Mouse (Mus musculus): Measurements from ENCODE around the gene Usf1.

Usf1 gene

DNA sequence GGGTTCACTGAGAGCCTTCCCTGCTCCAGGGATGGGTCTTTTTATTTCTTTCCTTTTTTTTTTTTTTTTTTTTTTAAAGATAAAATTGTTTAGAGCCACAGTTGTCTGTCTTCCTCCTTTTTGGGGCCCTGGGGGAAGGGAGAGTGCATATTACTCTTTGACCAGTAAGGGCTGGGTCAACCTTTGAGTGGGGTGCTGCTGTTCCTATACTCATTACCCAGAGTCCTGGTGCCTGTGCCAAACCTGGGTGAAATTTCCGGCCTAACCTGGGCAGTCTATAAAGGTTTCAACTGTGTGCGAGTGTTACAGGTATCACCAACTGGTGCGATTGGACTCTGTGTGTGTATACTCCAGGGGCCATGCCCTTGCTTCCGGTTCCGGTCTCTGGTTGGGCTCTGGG lies 7.5 kb downstream of the Usf1 start, which contains the start of gene Tstd1:
Gene Tstd1 (plus strand): TSS at position 213 of the 400 bp plus-strand sequence.
- DNase-seq (ENCODE audit: low spot score), result no peak

DNA sequence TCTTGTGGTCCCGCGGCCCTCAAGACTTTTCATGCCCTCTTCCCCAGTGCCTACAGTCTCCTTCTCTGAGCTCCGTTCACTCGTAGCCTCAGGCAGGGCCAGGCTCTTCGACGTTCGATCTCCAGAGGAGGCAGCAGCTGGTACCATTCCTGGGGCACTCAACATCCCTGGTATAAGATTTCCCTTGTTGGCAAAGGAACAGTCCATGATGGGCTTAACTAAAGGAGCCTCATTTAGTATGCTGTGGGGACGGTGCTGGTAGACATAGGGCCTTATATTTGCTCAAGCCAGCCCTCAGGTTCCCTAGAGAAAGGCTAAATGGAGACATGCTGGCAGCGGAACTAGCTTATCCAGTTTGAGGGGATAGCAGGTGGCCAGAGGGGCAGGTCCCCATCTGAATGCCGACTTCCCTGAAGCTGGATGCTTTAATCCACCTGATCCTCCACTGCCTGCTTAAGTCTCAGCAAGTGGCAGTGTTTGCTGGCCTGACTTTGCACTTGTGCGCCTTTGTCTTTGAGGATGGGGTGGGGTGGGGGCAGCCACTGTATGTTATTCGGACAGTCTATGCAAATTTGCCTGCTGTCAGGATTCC lies 8.3 kb downstream of the Usf1 start:
- no peak for DNase-seq (ENCODE audit: low spot score)

DNA sequence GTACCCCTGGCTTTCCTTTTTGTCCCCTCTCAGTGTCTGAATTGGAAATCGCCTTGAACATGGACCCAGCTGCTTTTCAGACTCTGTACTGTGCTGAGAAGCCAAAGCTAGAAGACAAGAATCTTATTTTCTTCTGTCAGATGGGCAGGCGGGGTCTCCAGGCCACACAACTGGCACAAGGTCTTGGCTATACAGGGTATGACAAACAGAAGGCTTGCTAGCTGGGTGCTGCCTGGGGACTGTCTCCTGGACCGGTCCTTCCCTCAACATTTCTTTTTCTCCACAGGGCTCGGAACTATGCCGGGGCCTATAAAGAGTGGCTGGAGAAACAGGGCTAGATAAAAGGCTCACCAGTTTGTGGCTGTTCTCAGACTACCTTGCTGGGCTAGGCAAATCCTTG lies 8.8 kb downstream of the Usf1 start:
- DNase-seq (ENCODE audit: low spot score), result no peak

DNA sequence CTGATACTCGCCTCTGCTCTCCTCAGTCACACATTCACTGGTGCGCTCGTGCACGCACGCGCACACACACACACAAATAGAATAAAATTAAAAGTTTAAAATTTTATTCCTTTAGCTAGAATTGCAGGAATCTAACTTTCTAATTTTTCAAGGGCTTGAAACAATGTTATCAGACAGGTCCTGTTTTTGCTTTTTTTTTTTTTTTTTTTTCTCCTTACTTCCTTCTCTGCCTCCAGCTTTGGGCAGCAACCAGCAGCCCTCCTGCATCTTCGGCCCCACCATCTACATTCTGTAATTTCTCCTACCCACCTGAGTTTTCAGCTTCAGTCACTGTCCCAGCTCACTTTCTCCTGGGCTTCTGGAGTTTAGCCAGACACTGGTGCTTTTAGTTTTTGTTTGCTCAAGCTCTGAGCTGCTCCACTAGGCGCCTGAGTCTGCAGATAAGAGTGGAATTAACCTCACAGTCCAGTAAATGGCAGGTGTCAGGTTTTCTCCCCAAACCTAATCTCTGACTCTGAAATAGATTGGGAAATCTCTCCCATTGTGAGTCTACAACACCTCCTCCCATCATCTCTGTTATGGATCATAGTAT lies 11.5 kb downstream of the Usf1 start:
- DNase-seq (ENCODE audit: low spot score), result no peak

DNA sequence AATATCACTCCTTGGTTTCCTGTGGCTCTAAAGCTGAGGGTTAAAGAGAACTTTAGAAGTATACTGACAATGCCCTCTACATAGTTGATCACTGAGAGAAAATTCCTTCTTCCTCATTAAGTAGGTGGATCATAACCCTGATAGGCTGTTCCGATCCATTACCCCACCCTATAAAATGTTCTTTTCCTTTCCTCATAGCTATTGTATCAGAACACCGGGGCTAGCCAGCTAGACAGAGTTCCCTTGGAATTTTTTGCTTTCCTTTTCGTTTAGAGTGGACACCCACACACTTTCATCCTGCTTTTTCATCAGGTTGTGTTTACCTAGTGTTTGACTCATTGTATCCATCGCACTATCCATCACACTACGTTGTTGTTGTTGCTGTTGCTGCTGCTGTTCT lies 13.5 kb downstream of the Usf1 start:
- DNase-seq (ENCODE audit: low spot score), result no peak

DNA sequence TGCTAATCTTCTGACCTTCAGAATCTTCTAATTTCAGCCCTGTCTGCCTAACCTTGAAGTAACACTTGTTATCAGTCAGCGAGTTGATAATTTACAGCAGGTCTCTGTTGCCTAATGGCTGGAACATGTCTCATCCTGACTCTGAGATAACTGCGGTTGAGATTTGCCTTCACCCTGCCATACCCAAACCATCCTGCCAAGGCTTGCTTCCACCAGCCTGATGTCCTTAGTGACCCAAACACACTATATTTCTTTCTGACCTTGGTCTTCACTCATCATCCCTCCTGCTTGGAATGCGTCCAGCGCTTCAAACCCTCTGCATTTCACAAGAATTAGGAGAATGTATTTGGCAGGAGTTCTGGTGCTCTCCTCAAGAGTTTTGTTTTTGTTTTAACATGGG lies 14.0 kb downstream of the Usf1 start:
- peak; percentile 65 for DNase-seq (ENCODE audit: low spot score)

DNA sequence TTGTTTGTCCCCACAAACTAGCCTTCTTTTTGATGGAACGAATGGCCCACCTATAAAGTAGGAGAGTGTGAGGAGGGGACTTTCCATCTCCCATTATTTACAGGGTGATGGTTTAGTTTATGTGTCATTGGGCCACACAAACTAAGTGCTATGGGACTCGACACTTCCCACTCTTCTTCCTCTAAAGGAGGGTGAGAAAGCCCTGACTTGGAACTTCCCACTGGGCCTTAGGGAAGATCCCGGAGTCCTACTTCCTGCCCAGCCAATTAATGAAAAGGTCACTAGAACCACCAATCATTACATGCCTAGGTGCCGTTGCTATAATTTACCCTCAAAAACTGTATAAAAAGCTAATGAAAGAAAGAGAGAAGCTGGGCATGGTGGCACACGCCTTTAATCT lies 21.0 kb downstream of the Usf1 start:
- DNase-seq (ENCODE audit: low spot score), result no peak

DNA sequence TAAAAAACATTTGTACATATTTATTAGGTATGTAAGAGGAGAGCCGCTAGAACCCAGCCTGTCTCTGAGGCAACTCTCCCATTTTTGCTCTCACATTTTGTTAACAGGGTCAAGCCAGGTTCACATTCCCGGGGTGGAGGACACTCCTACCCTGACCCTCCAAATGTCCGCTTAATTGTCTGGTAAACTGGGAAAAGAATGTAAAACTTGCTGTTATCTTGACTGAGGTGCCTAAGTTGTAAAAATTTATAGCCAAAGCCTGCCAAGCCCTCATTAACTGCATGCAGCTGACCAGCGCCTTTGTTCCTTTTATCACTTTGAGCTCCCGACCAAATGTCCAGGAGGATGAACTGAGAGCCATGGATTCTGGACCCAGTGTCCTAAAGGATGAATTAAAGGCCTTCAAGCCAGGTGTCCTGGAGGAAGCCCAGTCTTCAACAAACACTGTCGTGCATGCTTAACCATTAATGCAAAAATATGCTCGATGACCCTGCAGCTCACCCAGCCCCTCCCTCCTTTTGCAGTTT lies 24.2 kb downstream of the Usf1 start:
- DNase-seq (ENCODE audit: low spot score), result no peak

DNA sequence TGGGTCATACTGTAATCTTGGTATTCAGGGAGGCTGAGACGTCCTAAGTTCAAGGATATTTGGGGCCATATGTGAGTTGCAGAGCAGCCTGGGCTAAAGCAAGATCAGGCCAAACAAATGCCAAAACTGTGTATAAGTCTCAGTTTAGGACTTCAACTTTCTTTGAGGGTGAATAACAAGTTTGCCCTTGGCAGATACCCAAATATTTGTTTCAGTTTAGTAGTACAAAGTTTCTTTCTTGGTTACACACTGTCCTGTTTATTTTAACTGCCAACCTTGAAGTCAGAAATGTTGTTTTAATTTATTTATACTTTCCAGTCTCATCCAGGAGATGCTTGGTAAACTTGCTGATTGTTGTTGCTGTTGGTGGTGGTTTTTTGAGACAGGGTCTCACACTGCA lies 24.9 kb downstream of the Usf1 start:
- DNase-seq (ENCODE audit: low spot score), result no peak

DNA sequence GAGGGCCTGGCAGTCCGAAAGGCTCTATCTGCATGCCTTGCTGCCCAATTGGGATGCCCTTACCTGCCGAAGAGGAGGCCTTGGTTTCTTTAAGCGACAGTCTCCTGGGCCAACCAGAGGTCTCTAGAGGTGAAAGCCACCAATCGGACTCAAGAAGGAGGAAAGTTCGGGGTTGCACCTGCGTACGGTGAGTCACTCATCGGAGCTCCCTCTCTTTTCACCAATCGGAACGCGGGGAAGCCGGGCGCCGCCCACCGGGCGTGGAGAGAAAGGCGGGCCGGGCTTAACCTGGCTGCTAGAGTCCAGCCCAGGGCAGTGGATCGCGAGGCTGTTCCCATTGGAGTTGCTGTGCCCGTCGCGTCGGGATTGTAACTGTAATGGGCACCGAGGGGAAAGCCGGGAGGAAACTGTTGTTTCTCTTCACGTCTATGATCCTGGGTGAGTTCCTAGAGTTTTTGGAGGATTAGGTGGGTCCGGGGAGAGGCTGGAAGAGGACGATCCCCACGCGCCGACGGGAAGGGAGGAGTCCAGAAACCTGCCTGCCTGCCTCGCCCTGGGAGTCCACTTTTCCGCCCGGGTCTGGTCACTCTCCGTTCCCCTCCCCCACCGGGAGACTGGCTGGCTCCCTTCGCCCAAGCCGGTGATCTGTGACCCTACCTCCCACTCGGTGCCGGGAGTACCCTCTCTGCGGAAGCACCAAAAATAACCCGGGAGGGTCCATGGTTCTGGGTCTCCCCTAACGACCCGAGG lies 26.3 kb downstream of the Usf1 start, which contains the start of gene F11r:
Gene F11r (plus strand): TSS at position 272 of the 750 bp plus-strand sequence.
- DNase-seq (ENCODE audit: low spot score), result peak; percentile 96

DNA sequence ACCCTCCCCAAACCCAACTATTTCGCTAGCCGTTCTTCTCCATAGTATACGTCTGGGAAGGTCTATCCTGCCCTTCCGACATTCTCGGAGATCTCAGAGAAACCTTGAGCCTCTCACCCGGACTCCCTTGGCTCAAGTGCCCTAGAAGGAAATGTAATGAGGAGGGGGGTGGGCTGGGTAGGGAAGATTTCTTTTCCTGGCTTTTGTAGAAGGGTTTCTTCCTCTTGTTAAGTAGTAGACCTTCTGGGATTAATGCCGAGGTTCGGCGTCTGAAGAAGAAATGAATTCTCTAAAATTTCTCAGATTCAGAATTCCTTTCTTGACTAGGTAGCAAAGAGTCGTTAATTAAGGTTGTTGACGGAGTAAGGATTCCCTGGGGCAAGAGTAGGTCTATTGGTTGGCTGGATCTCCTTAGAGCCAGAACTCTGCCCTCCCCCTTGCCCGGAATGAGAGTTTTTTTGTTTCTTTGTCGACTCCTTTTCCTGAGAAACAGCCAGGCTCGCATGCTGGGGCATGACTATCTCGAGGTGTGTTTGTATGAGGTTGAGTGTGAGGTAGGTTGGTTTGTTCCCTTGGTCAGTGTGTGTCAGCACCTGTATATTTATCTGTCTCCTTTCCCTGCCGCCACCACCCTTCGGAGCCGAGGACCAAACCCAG lies 27.0 kb downstream of the Usf1 start:
- peak; percentile 67 for DNase-seq (ENCODE audit: low spot score)

DNA sequence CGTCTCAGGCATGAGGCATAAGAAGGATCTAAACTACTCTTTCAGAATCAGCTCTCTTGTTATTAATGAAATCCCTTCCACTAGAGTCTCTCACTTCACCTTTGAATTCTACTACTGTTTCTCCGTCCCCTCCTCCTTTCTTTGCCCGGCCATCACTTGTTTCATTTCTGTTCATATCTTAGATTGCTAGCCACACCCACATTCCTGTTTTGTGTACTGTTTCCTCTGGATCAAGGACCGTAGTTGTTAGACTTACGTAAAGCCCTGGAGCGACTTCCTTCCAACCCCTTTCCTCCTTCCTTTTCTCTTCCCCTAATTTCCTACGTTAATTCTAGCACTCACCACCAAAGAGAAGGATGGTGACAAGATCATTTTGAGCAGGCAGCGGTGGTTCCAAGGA lies 28.0 kb downstream of the Usf1 start:
- DNase-seq (ENCODE audit: low spot score), result no peak

DNA sequence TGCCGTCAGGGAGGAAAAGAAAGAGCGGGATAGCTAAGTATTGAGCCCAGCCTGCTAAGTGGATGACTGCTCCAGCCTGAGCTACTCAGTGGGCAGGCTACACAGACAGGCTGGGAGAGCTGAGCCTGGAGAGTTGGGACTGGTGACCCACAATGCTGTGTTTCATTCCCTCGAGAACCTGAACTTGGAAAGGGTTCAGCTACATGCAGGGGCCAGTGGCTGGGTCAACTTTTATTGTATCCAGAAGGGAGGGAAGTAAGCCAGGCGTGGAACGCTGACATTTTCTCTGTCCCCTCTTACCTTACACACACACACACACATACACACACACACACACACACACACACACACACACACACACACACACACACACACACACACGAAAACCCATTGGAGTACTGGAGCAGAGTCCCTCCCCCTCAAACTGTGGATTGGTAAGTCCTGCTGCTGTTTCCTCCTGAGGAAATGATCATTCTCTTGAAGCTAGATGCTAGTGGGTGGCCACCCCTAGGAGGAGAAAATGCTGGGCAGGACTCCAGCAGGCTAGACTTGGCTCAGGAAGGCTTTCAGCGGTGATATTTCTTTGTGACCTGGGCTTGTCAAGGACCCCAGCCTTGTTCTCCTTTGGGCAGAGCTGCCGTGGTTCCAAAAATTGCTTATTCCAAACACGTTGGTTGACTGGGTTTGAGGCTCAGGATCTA lies 29.1 kb downstream of the Usf1 start:
- DNase-seq (ENCODE audit: low spot score), result peak; percentile 62

DNA sequence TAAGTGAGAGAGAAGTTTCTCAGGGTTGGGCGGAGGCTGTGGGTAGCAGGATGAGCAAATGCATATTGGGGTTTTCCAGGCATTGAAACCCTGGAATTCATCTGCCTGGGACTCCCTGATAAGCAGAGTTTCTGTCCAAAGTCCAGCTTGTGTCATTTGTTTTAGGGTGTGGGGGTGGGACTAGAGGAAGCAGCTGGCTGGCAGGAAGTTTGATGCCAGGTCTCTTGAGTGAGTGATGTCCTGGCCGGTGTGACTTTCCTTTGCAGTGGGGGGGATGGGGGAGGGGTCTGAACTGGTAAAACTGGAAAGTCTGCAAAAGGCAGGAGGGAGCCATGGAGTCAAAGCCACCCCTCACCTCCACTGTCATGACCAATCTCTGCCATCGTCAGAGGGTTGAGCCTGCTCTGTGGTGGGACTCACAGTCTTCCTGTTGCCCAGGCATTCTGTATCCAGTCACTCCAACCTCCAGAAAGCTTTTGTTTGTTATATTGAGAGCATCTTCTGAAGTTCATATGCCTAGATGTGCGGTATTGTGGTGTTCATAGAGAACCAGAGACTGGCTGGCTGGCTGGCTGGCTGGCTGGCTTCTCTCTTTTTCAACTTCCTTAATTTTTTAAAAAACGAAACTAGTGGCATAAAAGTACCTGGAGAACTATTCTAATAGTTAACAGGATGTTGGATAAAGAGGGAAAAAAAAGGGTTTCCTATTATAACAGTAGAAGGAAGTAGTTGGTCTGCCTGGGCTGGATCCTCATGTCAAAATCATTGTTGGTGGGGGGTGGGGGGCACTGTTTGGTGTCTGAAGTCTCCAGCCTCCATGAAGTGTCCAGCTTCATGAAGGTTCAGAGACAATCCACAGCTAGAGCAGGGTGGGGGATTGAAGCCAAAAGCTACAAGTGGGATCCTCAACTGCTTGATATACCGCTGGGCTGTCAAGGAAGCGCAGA lies 30.6 kb downstream of the Usf1 start:
- peak; percentile 68 for DNase-seq (ENCODE audit: low spot score)

DNA sequence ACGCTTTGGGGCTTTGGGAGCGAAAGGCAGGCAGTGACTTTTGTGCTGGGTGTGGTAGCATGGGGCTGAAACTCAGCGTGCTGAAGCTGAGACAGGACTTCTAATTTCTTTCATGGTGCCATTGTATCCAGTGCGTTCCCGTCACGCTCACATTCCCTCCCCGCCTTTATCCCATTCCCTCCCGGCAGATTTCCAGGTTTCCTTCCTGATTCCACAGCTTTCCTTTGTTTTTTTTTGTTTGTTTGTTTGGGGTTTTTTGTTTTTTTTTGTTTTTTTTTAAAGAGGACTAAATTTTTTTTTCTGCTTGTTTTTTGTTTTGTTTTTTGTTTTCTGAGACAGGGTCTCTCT lies 31.3 kb downstream of the Usf1 start:
- no peak for DNase-seq (ENCODE audit: low spot score)

DNA sequence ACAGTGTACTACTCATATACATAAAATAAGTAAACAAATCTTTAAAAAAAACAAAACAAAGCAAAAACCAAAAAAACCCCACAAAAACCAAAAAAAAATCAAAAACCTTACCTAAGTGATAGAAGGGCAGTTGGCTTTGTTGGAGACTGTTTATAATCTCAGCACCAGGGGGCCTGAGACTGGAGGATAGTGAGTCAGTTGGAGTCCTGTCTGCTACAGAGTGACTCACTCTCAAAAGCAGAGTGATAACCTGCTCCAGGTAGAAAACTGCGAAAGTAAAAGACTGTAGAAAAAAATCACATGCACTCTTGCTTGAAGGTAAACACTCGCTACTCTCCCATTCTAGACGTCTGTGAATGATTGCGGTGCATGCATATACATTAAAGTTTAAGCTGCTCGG lies 33.9 kb downstream of the Usf1 start:
- no peak for DNase-seq (ENCODE audit: low spot score)

DNA sequence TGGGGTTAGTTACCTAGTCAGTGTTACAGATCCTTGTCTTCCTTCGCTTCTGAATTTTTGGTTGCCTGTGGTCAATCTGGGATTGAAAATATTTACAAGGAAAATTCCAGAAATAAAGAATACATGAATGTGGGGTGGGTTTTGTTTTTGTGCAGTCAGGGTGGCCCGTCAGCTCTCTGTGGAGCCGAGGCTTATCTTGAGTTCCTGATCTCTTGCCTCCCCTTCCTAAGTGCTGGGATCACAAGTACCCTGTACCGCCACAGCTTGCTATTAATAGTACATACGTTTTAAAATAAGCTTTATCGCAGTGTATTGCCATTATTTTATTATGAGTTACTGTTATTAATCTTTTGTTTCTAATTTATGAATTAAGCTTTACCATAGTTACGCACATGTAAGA lies 35.7 kb downstream of the Usf1 start:
- DNase-seq (ENCODE audit: low spot score), result no peak

DNA sequence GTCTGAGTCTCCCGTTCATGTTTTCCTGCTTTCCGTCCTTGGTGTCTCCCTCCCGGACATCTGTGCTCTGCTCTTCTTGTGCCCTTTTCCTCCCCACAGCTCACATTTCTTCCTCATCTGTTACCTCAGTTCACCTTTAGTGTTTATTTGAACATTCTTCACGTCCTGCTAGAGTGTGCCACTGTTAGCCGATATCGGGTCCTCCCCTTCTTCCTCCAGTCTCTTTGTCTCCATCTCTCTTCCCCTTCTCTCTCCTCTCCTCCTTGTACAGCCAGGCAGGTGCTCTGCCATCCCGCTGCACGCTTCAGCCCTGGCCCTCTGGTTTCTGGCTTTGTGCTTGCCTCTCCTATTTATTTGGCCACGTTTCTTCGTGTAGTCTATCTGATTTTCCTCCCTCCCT lies 36.6 kb downstream of the Usf1 start:
- DNase-seq (ENCODE audit: low spot score), result no peak

DNA sequence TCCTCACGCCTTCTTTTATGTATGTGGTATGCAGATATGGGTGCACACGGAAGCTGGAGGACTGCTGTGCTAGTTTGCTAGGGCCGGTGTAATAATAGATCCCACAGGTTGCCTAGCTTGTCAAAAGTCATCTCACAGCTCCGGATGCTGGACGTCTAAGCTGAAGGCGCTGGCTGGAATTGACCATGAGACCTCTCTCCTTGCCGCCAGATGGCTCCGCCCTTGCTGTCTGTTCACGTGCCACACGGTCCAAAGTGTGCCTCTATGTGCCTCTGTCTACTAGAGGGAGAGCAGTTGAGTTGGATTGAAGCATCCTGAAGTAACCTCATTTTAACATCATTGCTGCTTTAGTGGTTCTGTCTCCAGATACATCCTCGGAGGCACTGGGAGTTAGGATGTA lies 38.9 kb downstream of the Usf1 start:
- DNase-seq (ENCODE audit: low spot score), result no peak

DNA sequence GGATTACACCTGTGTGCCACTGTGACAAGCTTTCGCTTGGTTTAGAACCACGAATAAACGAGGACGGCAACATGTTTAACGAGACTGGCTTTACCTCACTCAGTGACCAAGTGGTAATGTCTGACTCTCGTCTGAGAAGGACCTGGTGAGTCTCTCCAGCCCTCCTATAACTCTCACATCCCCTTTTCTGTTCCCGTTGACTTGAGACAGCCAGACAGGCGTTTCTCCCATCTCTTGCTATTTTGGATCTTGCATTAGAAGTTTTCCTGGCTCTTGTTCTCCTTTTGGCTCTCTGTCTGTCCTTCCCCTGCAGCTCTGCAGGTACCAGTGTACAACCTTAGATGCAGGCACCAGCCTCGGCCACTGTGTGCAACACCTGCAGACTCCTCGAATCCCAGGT lies 39.9 kb downstream of the Usf1 start:
- no peak for DNase-seq (ENCODE audit: low spot score)

DNA sequence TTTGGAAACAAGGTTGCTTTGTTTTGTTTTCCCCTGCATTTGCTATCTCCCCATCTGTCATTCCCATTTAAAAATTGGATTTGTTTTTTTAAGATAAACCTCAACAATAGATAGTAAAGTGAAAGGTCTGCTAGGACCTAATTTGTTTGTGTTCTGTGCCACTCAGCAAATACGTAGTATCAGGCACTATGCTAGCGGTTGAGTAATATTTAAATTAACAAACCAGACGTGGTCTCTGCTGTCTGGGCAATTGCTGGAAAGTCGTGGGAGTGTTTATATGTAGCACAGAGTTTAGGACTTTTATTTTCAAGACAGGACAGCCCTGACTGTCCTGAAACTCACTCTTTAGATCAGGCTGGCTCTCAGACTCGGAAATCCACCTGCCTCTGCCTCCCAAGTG lies 41.4 kb downstream of the Usf1 start:
- DNase-seq (ENCODE audit: low spot score), result no peak

All from urinary bladder, postnatal 14 days (tissue).